Comparison of ENCODE assay signal across 8 mouse cellular contexts in the genomic region with DNA sequence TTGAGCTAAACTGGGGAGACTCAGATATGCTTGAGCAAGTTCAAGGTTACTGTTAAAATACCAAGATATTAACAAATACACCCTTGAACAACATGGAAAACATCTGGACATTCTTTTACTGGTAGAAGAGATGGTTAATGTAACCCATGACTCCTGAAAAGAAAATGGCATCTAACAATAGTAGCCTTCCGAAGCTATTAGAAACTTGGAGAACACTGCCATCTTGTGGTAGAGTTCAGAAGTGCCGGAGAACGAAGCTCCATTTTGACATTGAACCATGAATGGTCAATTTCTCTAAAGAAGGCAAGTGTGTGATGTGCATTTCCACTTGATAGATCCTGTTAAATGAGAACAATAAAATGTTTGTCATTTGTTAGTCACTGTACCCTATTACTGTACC. TPM values are rescaled to one million over a fixed set of nuclear protein-coding genes. Genes with fewer than 3 reads are reported as not detected.
A peak's percentile ranks its signal among the peaks of the same experiment; 100 is the strongest.
DNase-seq lines count a peak whose midpoint lies in the region; ATAC-seq lines count a peak whose summit lies in the region.

No protein-coding gene starts in this region.

- no peak overlapping the region for H3K4me3 ChIP-seq in forebrain, embryonic 12.5 days (replicated peaks)

- DNase-seq in gastrocnemius, adult 18-20 months (ENCODE audit: low spot score): peak; percentile 28
- DNase-seq in gastrocnemius, postnatal 25 days: no peak
- DNase-seq in 3T3-L1 (ENCODE audit: low read depth, low spot score): peak; percentile 75
- peak; percentile 54 for DNase-seq in brain, adult 2 months (ENCODE audit: low read depth, low spot score)
- DNase-seq in kidney, postnatal 14 days: peak; percentile 17
- DNase-seq in lung, postnatal 10 days: peak; percentile 34
- peak; percentile 2 for DNase-seq in thymus, postnatal 25 days

- H3K27me3 ChIP-seq in forebrain, embryonic 12.5 days: peaks cover 6% of the 10 kb centered on the region; the same call in 1 of the 2 replicates

- peak; percentile 61; the same call in 1 of the 2 replicates for ATAC-seq in forebrain, embryonic 12.5 days (ENCODE audit: low FRiP score)

- H3K36me3 ChIP-seq in forebrain, embryonic 12.5 days (replicated peaks): no peaks in the 10 kb centered on the region

- H3K4me1 ChIP-seq in forebrain, embryonic 12.5 days: no peaks in the 10 kb centered on the region

- no peak overlapping the region for H3K4me2 ChIP-seq in forebrain, embryonic 12.5 days

- H3K9me3 ChIP-seq in forebrain, embryonic 12.5 days: no peaks in the 10 kb centered on the region

- H3K27ac ChIP-seq in forebrain, embryonic 12.5 days: no peak overlapping the region

- no peak overlapping the region for H3K9ac ChIP-seq in forebrain, embryonic 12.5 days

- WGBS in forebrain, embryonic 12.5 days: 9% methylated on average over 3 of the region's 3 CpGs

RNA-seq across cellular contexts. Expression of a gene that starts 50.5 kb away (rescaled TPM):
- 1 to 10 TPM; 2.2 to 3.0 TPM for total RNA-seq in gastrocnemius, adult 18-20 months (2021)
- total RNA-seq in gastrocnemius, postnatal 25 days (2021): 1 to 10 TPM; 2.7 to 4.4 TPM
- polyA plus RNA-seq in forebrain, embryonic 12.5 days (2016; fragmentation: Nextera tagmentation; extraction: Ambion mirVana): 3.9 and 5.5 TPM in 2 replicates
